Mouse (Mus musculus) large intestine, adult 2 months (tissue): Measurements from ENCODE around the gene Npas3. TPM values are rescaled to one million over a fixed set of nuclear protein-coding genes. Genes with fewer than 3 reads are reported as not detected.

Experiments used
- DNase-seq: peaks from one replicate; pipeline ENCODE4 v3.0.0-alpha.2; 2012; ENCODE audit warnings: low read depth, low spot score
- WGBS: fragments of 180-500 bp; shearing (Covaris S2); methylation state at CpG from one replicate; pipeline ENCODE4 v1.1.7; 2018; 5-methylcytosine and 5-hydroxymethylcytosine counted together
- polyA plus RNA-seq: library from polyadenylated mRNA; depleted of rRNA; stranded (reverse); fragments of >200 nt; gene quantifications from 2 replicates; pipeline ENCODE4 v1.2.3, GENCODE M21; 2012

The Npas3 gene
- polyA plus RNA-seq, 1 experiment = 0.04 TPM

DNA sequence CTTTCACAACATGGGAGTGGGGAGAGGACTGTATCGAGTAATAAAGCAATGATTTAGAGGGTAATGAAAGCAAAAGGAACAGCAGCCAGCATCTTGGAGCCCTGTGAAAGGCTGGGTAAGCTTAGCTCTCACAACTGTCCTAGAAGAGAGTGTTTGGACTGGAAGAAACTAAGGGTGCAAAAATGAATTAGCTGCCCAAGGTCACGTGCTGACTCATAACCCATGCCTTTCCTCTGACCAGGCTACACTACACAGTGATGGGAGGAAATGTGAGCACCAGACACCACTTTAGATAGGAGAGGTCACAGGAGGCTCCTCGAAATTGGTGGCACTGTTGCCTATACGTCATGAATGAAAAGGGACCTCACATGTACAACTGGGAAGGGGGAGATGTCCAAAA lies 757.1 kb downstream of the Npas3 start:
- no peak for DNase-seq
- WGBS = 59% methylated on average over 4 of the region's 4 CpGs

DNA sequence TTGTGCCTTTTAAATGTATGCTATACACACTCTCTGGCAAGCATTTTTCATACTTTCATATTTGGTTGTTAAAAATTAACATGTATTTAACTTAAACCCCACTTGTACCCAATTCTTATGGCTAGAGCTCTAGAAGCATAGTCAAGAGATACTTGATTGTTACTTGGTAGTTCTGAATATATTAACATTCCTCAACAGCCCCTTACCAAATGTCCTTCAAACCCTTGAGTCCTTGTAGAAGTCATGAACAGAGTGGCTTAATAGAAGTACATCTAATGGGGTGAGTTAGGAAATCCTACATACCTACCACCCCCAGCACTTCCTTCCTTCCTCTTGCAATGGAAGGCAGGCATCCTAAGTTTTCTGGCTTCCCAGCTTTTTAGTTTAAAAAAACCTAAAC lies 766.8 kb downstream of the Npas3 start:
- no peak for DNase-seq

- WGBS = 89% methylated on average over 8 of the region's 8 CpGs
- DNase-seq = no peak
Measured at GRCm38 (mm10) chr12:54017949-54018348, 769.5 kb downstream of the Npas3 start.

DNA sequence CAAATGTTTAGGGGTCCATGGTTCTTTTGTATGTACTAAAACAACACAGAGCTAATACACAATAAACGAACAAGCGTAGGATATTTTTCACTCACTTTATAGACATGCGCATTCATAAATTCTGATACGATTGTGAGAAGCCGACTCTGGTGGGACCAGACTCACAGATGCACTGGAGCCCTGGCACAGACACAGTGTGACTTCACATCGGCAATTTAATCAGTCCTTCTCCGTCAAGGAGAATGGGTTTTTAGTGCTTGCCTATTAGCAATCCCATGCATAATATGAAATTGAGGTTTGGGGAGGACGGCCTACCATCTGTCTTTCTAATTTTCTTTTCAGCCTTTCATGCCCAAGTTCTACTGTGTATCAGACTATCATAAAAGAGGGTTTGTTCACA lies 771.5 kb downstream of the Npas3 start:
- 94% methylated on average over 8 of the region's 8 CpGs for WGBS
- no peak for DNase-seq

DNA sequence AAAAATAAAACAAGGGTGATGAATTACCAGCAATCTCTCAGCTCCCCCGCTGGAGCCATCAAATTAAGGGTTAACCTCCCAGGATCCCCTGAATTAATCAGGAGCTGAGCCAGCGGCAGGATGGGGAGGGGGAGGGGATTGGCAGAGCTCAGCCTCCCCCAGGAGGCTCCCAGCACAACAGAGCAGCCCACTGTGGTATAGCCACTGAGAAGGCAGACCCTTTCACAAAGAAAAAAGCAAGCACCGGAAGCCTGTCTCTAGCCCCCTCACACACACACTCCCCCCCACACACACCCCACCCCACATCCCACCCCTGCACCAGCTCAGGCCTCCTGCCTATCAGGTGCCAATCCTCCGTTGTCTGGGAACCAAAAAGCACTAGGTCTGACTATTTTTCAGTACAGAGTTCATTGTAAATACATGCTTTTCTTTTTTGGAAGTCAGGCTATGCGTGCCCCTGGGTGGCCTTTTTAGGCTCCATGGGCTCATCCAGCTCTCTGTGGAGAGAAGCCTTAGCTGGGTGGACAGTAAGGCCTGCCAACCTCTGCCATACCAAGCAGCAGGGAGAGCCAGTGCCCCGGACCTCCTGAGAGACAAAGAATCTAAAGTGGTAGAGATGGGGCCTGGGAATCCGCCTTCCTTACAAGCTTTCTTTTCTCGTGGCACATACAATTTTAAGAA lies 786.3 kb downstream of the Npas3 start:
- WGBS = 64% methylated on average over 8 of the region's 8 CpGs
- no peak for DNase-seq

- 94% methylated on average over 3 of the region's 3 CpGs for WGBS
- DNase-seq = no peak
Measured at GRCm38 (mm10) chr12:54037602-54038001, 789.1 kb downstream of the Npas3 start.

DNA sequence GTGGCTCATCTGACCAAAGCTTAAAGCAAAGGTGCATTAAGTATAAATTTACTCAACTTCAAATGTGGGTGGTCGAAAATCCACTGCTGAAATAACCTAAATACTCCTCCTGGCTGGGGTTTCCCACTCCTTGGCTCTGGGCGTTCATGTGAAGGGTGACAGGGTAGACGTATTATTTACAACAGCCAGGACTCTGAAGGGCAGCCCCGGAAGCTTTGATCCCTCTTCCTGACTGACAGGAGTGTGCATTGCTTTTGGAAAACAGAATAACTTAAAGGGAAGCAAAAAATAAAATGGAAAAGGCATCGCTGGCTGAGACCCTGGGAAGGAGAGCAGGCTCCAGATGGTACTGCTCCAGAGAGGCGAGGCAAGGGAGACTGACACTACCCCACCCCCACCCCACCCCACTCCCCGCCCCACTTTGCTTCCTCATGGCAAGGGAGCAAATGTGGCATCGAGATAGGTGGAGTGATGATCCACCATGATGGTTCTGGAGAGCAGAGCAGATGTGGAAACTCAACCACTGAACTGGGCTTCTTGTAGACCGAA lies 794.6 kb downstream of the Npas3 start:
- no peak for DNase-seq
- 52% methylated on average over 9 of the region's 9 CpGs for WGBS

DNA sequence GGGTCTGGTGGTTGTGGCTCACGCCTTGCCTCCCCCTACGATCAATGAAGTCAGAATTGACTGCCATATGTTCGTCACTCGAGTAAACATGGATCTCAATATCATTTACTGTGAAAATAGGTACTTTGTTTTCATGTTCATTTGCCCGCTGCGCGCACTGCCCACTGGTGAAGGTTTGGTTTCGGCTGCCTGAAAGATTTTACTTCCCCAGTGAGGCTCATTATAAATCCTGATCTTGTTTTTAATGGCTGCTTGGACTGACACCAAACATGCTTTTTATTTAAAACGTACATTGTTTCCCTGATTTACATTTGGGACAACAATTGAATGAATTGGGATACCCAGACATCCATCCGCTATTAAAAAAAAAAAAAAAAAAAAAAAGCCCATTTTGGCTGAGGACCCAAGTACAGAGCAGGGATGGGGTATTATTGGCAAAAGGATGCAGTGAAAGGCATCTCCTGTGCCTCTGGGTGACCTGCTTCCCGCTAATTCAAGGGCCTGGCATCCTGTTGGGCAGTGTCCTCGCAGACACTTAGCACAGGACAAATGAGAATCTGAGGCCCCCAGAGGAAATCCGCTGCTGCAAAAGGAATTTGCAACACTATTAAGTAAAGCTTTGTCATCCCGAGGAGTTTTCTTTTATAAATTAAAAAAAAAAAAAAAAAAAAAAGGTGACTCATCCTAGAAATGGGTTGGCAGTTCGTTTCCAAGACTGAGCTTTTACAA lies 796.3 kb downstream of the Npas3 start:
- 78% methylated on average over 15 of the region's 15 CpGs for WGBS
- DNase-seq = no peak

GRCm38 (mm10) chr12:54045360-54045759 lies 796.9 kb downstream of the Npas3 start:
- WGBS = 77% methylated on average over 4 of the region's 4 CpGs
- no peak for DNase-seq

GRCm38 (mm10) chr12:54046824-54047223 lies 798.3 kb downstream of the Npas3 start:
- DNase-seq = no peak
- 78% methylated on average over 6 of the region's 6 CpGs for WGBS

- 90% methylated on average over 5 of the region's 5 CpGs for WGBS
- DNase-seq = no peak
Measured at GRCm38 (mm10) chr12:54048126-54048525, 799.6 kb downstream of the Npas3 start.

- 88% methylated on average over 4 of the region's 4 CpGs for WGBS
- no peak for DNase-seq
Measured at GRCm38 (mm10) chr12:54049926-54050325, 801.4 kb downstream of the Npas3 start.

- no peak for DNase-seq
Measured at GRCm38 (mm10) chr12:54052939-54053338, 804.5 kb downstream of the Npas3 start.

GRCm38 (mm10) chr12:54053598-54053997 lies 805.1 kb downstream of the Npas3 start:
- no peak for DNase-seq
- WGBS = 92% methylated on average over 6 of the region's 6 CpGs

More at GRCm38 (mm10) chr12:54052939-54053338, 804.5 kb downstream of the Npas3 start:
- WGBS = 80% methylated on average over 3 of the region's 3 CpGs

DNA sequence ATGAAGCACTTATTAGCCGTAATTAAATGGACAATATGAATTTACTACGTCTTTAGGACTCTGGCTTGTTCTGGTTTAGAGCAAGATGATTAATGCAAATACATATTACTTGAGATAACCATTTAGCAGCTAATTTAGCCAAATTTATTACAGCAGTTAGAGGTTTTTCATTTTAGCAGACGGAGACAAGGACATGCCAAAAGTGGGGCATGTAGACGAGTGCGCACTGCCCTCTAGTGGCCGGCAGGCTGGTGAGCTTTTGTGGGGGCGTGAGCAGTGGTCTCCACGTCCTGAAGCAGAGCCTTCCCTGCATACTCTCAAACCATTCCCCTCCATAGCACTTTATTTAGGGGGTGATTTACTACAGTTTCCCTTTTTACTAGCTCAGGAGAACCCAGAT lies 812.3 kb downstream of the Npas3 start:
- 14% methylated on average over 8 of the region's 8 CpGs for WGBS
- no peak for DNase-seq

- no peak for DNase-seq
- WGBS = 50% methylated on average over 6 of the region's 6 CpGs
Measured at GRCm38 (mm10) chr12:54061168-54061567, 812.7 kb downstream of the Npas3 start.

DNA sequence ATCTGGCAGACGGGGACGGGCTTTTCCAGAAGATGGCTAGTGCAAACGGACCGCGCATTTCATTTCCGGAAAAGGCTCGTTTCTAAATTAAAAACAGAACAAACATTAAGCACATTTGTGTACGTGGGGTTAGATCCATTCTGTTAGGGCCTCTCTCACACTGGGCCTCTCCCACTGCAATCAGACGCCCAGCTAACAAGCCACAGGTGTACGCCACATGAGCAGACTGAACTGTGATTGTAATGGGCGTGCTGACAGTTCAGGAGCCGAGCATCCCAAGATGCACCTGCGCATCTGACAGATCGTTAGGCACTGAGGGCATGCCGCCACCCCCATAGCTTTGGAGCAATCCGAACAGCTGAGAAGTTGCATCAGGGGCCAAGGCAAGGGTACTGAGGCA lies 816.5 kb downstream of the Npas3 start:
- WGBS = 70% methylated on average over 16 of the region's 16 CpGs
- DNase-seq = no peak

DNA sequence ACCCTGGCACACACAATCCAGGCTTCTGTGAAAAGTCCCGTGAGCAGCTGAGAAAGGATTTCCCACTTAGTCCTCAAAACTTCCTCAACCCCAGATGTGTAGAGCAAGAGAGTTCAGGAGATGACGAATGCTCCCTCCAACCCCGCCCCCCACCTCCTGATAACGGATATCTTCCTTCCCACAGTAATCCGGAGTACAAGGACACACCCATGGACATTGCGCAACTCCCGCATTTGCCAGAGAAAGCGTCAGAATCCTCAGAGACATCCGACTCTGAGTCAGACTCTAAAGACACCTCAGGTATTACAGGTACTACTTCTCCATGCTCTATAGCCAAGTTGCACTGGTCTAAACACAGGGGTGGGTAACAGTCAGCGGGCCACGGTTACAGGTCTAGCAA lies 817.1 kb downstream of the Npas3 start:
- WGBS = 39% methylated on average over 11 of the region's 11 CpGs
- peak; percentile 18 for DNase-seq

GRCm38 (mm10) chr12:54067419-54067818 lies 818.9 kb downstream of the Npas3 start:
- 36% methylated on average over 14 of the region's 14 CpGs for WGBS
- DNase-seq = no peak

DNA sequence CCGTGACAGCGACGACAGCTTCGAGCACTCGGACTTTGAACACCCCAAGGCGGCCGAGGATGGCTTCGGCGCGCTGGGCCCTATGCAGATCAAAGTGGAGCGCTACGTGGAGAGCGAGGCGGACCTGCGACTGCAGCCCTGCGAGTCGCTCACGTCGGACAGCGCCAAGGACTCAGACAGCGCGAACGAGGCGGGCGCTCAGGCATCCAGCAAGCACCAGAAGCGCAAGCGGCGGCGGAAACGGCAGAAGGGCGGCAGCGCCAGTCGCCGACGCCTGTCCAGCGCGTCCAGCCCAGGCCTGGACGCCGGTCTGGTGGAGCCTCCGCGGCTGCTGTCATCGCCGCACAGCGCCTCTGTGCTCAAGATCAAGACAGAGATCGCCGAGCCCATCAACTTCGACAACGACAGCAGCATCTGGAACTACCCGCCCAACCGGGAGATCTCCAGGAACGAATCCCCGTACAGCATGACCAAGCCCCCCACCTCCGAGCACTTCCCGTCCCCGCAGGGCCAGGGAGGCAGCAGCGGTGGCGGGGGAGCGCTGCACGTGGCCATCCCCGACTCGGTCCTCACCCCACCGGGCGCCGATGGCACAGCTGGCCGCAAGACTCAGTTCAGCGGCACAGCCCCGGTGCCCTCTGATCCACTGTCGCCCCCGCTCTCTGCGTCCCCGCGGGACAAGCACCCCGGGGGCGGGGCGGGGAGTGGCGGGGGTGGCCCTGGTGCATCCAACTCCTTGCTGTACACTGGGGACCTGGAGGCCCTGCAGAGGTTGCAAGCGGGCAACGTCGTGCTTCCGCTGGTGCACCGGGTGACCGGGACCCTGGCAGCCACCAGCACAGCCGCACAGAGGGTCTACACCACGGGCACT lies 819.6 kb downstream of the Npas3 start:
- no peak for DNase-seq
- WGBS = 6% methylated on average over 84 of the region's 84 CpGs
